ENCODE assay signal across 8 mouse cellular contexts in genomic region chr10:99460847-99461445, GRCm38 (mm10).
A peak's percentile ranks its signal among the peaks of the same experiment; 100 is the strongest.
DNase-seq lines count a peak whose midpoint lies in the region; ATAC-seq and TF ChIP-seq lines count a peak whose summit lies in the region.

No protein-coding gene starts in this region.

- H3K9me3 ChIP-seq in forebrain, postnatal 0 days (ENCODE audit: low read length), result no peaks in the 10 kb centered on the region
- no peaks in the 10 kb centered on the region for H3K9me3 ChIP-seq in hindbrain, embryonic 13.5 days
- no peaks in the 10 kb centered on the region for H3K9me3 ChIP-seq in limb, embryonic 15.5 days
- H3K9me3 ChIP-seq in midbrain, embryonic 14.5 days (ENCODE audit: control insufficient read depth, low read length), result no peaks in the 10 kb centered on the region
- no peaks in the 10 kb centered on the region for H3K9me3 ChIP-seq in stomach, postnatal 0 days (ENCODE audit: control insufficient read depth, low read length)

- WGBS in forebrain, postnatal 0 days, result 3% methylated on average over 17 of the region's 17 CpGs
- 2% methylated on average over 17 of the region's 17 CpGs for WGBS in hindbrain, embryonic 13.5 days
- WGBS in limb, embryonic 15.5 days, result 13% methylated on average over 17 of the region's 17 CpGs
- WGBS in midbrain, embryonic 14.5 days, result 2% methylated on average over 17 of the region's 17 CpGs
- WGBS in stomach, postnatal 0 days, result 5% methylated on average over 17 of the region's 17 CpGs

- intact Hi-C loops in left cerebral cortex, postnatal 4 days (cut with DNase I), result loop anchor here (5.0 kb wide), 1 partner anchor 294 kb away; no protein-coding TSS in a partner anchor

- TF ChIP-seq CTCF in forebrain, postnatal 0 days (IDR thresholded peaks at IDR 0.05; ENCODE audit: low read depth), result no peak
- TF ChIP-seq CTCF in stomach, postnatal 0 days (IDR thresholded peaks at IDR 0.05; ENCODE audit: low read depth), result no peak

- no peaks in the 10 kb centered on the region for H3K27me3 ChIP-seq in forebrain, postnatal 0 days (ENCODE audit: insufficient read depth, low read length)
- H3K27me3 ChIP-seq in hindbrain, embryonic 13.5 days, result no peaks in the 10 kb centered on the region
- H3K27me3 ChIP-seq in limb, embryonic 15.5 days, result 0 out of 2 replicates have a peak, but pooled peaks cover 8% of the 10 kb centered on the region
- H3K27me3 ChIP-seq in midbrain, embryonic 14.5 days (ENCODE audit: control insufficient read depth, insufficient read depth, low read length), result no peaks in the 10 kb centered on the region; the same call in 1 of the 2 replicates
- no peaks in the 10 kb centered on the region for H3K27me3 ChIP-seq in stomach, postnatal 0 days (ENCODE audit: control insufficient read depth, insufficient read depth, low read length)

- DNase-seq in CD4-positive, CD25-positive, alpha-beta regulatory T cell, adult 2 months (ENCODE audit: low read depth, low spot score), result peak; percentile 42
- DNase-seq in adrenal gland, adult 8-10 months, result peak; percentile 65
- DNase-seq in forebrain, postnatal 0 days, result no peak
- peak; percentile 63 for DNase-seq in midbrain, embryonic 14.5 days
- DNase-seq in stomach, postnatal 0 days (ENCODE audit: low spot score), result peak; percentile 44
- DNase-seq in left cerebral cortex, postnatal 4 days, result no peak

- no peak for TF ChIP-seq EP300 in stomach, postnatal 0 days (optimal IDR thresholded peaks at IDR 0.05)

- H3K4me2 ChIP-seq in forebrain, postnatal 0 days (ENCODE audit: low read depth), result peak overlapping the region; percentile 69
- H3K4me2 ChIP-seq in hindbrain, embryonic 13.5 days, result peak overlapping the region; percentile 74
- peak overlapping the region; percentile 56 for H3K4me2 ChIP-seq in limb, embryonic 15.5 days
- peak overlapping the region; percentile 61 for H3K4me2 ChIP-seq in midbrain, embryonic 14.5 days (ENCODE audit: low read length)
- peak overlapping the region; percentile 73 for H3K4me2 ChIP-seq in stomach, postnatal 0 days (replicated peaks; ENCODE audit: low read depth)

- H3K27ac ChIP-seq in forebrain, postnatal 0 days (ENCODE audit: low read depth, low read length), result 0 out of 2 replicates have a peak overlapping the region, but pooled peaks have one; percentile 35
- H3K27ac ChIP-seq in hindbrain, embryonic 13.5 days, result peak overlapping the region; percentile 19; the same call in 1 of the 2 replicates
- peak overlapping the region; percentile 61 for H3K27ac ChIP-seq in limb, embryonic 15.5 days
- no peak overlapping the region for H3K27ac ChIP-seq in midbrain, embryonic 14.5 days (replicated peaks; ENCODE audit: low read depth, low read length)
- H3K27ac ChIP-seq in stomach, postnatal 0 days (replicated peaks), result peak overlapping the region; percentile 69

- H3K4me3 ChIP-seq in forebrain, postnatal 0 days (ENCODE audit: low read depth, low read length), result peak overlapping the region; percentile 40
- H3K4me3 ChIP-seq in hindbrain, embryonic 13.5 days, result peak overlapping the region; percentile 38
- peak overlapping the region; percentile 32 for H3K4me3 ChIP-seq in limb, embryonic 15.5 days
- peak overlapping the region; percentile 30 for H3K4me3 ChIP-seq in midbrain, embryonic 14.5 days (replicated peaks; ENCODE audit: low read depth, low read length)
- peak overlapping the region; percentile 39 for H3K4me3 ChIP-seq in stomach, postnatal 0 days (ENCODE audit: low read depth, low read length)

- no peaks in the 10 kb centered on the region for H3K36me3 ChIP-seq in forebrain, postnatal 0 days (ENCODE audit: insufficient read depth)
- H3K36me3 ChIP-seq in hindbrain, embryonic 13.5 days, result no peaks in the 10 kb centered on the region
- no peaks in the 10 kb centered on the region for H3K36me3 ChIP-seq in limb, embryonic 15.5 days
- H3K36me3 ChIP-seq in midbrain, embryonic 14.5 days (ENCODE audit: control insufficient read depth, insufficient read depth, low read length), result no peaks in the 10 kb centered on the region
- H3K36me3 ChIP-seq in stomach, postnatal 0 days (ENCODE audit: control insufficient read depth, insufficient read depth, low read length), result no peaks in the 10 kb centered on the region

- peak; percentile 16; the same call in 1 of the 2 replicates for ATAC-seq in forebrain, postnatal 0 days
- ATAC-seq in hindbrain, embryonic 13.5 days (ENCODE audit: low FRiP score), result peak; percentile 50
- no peak for ATAC-seq in limb, embryonic 15.5 days (ENCODE audit: insufficient number of reproducible peaks, low FRiP score, low TSS enrichment, low read depth)
- ATAC-seq in midbrain, embryonic 14.5 days (ENCODE audit: low FRiP score, low TSS enrichment), result peak; percentile 57
- peak; percentile 51 for ATAC-seq in stomach, postnatal 0 days (ENCODE audit: low FRiP score, low TSS enrichment)

- peak overlapping the region; percentile 46 for H3K9ac ChIP-seq in forebrain, postnatal 0 days
- H3K9ac ChIP-seq in hindbrain, embryonic 13.5 days, result peak overlapping the region; percentile 43
- H3K9ac ChIP-seq in limb, embryonic 15.5 days, result no peak overlapping the region
- H3K9ac ChIP-seq in midbrain, embryonic 14.5 days (replicated peaks; ENCODE audit: low read length), result peak overlapping the region; percentile 21
- H3K9ac ChIP-seq in stomach, postnatal 0 days (ENCODE audit: low read length), result peak overlapping the region; percentile 51

- no peaks in the 10 kb centered on the region for H3K4me1 ChIP-seq in forebrain, postnatal 0 days (ENCODE audit: insufficient read depth)
- H3K4me1 ChIP-seq in hindbrain, embryonic 13.5 days (replicated peaks), result peaks cover 12% of the 10 kb centered on the region
- H3K4me1 ChIP-seq in limb, embryonic 15.5 days, result 0 out of 2 replicates have a peak, but pooled peaks cover 8% of the 10 kb centered on the region
- H3K4me1 ChIP-seq in midbrain, embryonic 14.5 days (ENCODE audit: control insufficient read depth, insufficient read depth, low read length), result peaks cover 10% of the 10 kb centered on the region
- no peaks in the 10 kb centered on the region for H3K4me1 ChIP-seq in stomach, postnatal 0 days (replicated peaks; ENCODE audit: control insufficient read depth, insufficient read depth)

Comparison
In these comparisons a context has a peak if more than half of its experiments do, and no peak if none do; other contexts are left out.
1. DNase-seq: peak in CD4-positive, CD25-positive, alpha-beta regulatory T cell, adult 2 months (single experiment), adrenal gland, adult 8-10 months (single experiment), midbrain, embryonic 14.5 days (single experiment) and stomach, postnatal 0 days (single experiment); none in forebrain, postnatal 0 days (single experiment) and left cerebral cortex, postnatal 4 days (single experiment).
2. Peak in every context shown above with its lines, with median percentiles within 50 percentile points of each other: H3K4me2 ChIP-seq and H3K4me3 ChIP-seq.